Comparison of ENCODE assay signal across 8 mouse cellular contexts in genomic region chr14:20081937-20082533, GRCm38 (mm10). TPM values are rescaled to one million over a fixed set of nuclear protein-coding genes. Genes with fewer than 3 reads are reported as not detected.
A peak's percentile ranks its signal among the peaks of the same experiment; 100 is the strongest.
DNase-seq lines count a peak whose midpoint lies in the region; ATAC-seq and TF ChIP-seq lines count a peak whose summit lies in the region.

No protein-coding gene starts in this region.

- peaks cover 3% of the 10 kb centered on the region; the same call in 1 of the 2 replicates for H3K79me2 ChIP-seq in MEL (ENCODE audit: control insufficient read depth, insufficient read depth, low read length, poor library complexity)

- H3K4me3 ChIP-seq in heart, embryonic 13.5 days = peak overlapping the region; percentile 65
- peak overlapping the region; percentile 68 to 90 for H3K4me3 ChIP-seq in MEL (ENCODE audit: control insufficient read depth in 1 of 2, insufficient read depth in 1 of 2, low read depth in 2 of 2, low read length in 2 of 2)
- peak overlapping the region; percentile 56 for H3K4me3 ChIP-seq in hindbrain, embryonic 13.5 days
- H3K4me3 ChIP-seq in midbrain, embryonic 15.5 days = peak overlapping the region; percentile 61

- no peak for ATAC-seq in heart, embryonic 13.5 days (ENCODE audit: extremely low read depth, insufficient number of reproducible peaks, low FRiP score, low TSS enrichment)
- 0 out of 2 replicates have a peak, but pooled peaks have one; percentile 1 for ATAC-seq in hindbrain, embryonic 13.5 days (ENCODE audit: low FRiP score)
- no peak; the same call in 1 of the 2 replicates for ATAC-seq in midbrain, embryonic 15.5 days (replicated peaks)

- no peak for TF ChIP-seq RAD21 in MEL (IDR thresholded peaks at IDR 0.05; ENCODE audit: low read depth, low read length)

- no peak for TF ChIP-seq EP300 in MEL (IDR thresholded peaks at IDR 0.05; ENCODE audit: low read depth in 1 of 2, low read length in 2 of 2)

- no peaks in the 10 kb centered on the region for H3K27me3 ChIP-seq in heart, embryonic 13.5 days (replicated peaks)
- H3K27me3 ChIP-seq in MEL (ENCODE audit: control insufficient read depth in 1 of 2, insufficient read depth in 2 of 2, low read length in 2 of 2) = no peaks in the 10 kb centered on the region; a peak in 1 of 4 replicates
- H3K27me3 ChIP-seq in hindbrain, embryonic 13.5 days = no peaks in the 10 kb centered on the region
- H3K27me3 ChIP-seq in midbrain, embryonic 15.5 days (replicated peaks) = no peaks in the 10 kb centered on the region

- no peak for TF ChIP-seq CTCF in MEL (IDR thresholded peaks at IDR 0.05 in 2 of 3, conservative IDR thresholded peaks at IDR 0.05 in 1 of 3; ENCODE audit: control insufficient read depth in 1 of 3, insufficient read depth in 1 of 3, low read depth in 2 of 3, low read length in 3 of 3, poor library complexity in 1 of 3, severe bottlenecking in 1 of 3)

- WGBS in heart, embryonic 13.5 days = 62% methylated on average over 5 of the region's 5 CpGs
- 80% methylated on average over 5 of the region's 5 CpGs for WGBS in hindbrain, embryonic 13.5 days
- 57% methylated on average over 5 of the region's 5 CpGs for WGBS in midbrain, embryonic 15.5 days

- no peak for TF ChIP-seq POLR2A in MEL (IDR thresholded peaks at IDR 0.05; ENCODE audit: control insufficient read depth in 1 of 2, insufficient read depth in 1 of 2, low read depth in 1 of 2, low read length in 2 of 2, poor library complexity in 1 of 2)

- H3K4me2 ChIP-seq in heart, embryonic 13.5 days = peak overlapping the region; percentile 80
- H3K4me2 ChIP-seq in hindbrain, embryonic 13.5 days = peak overlapping the region; percentile 72
- peak overlapping the region; percentile 59 for H3K4me2 ChIP-seq in midbrain, embryonic 15.5 days

- H3K9me3 ChIP-seq in heart, embryonic 13.5 days = no peaks in the 10 kb centered on the region
- H3K9me3 ChIP-seq in MEL (replicated peaks; ENCODE audit: insufficient read depth, low read length) = no peaks in the 10 kb centered on the region
- H3K9me3 ChIP-seq in hindbrain, embryonic 13.5 days = no peaks in the 10 kb centered on the region
- no peaks in the 10 kb centered on the region for H3K9me3 ChIP-seq in midbrain, embryonic 15.5 days

- peaks cover 5% of the 10 kb centered on the region; the same call in 1 of the 2 replicates for H3K36me3 ChIP-seq in heart, embryonic 13.5 days
- peaks cover 0 to 10% of the 10 kb centered on the region in 2 experiments; a peak in 2 of 4 replicates for H3K36me3 ChIP-seq in MEL (ENCODE audit: control insufficient read depth in 1 of 2, insufficient read depth in 2 of 2, low read length in 2 of 2)
- H3K36me3 ChIP-seq in hindbrain, embryonic 13.5 days = no peaks in the 10 kb centered on the region
- H3K36me3 ChIP-seq in midbrain, embryonic 15.5 days (replicated peaks) = no peaks in the 10 kb centered on the region

- no peak for DNase-seq in heart, postnatal 4 days
- peak; percentile 20 for DNase-seq in MEL (ENCODE audit: low read depth, low spot score)
- no peak for DNase-seq in ovary, postnatal 14 days (ENCODE audit: low spot score)
- DNase-seq in frontal cortex, postnatal 36 days (ENCODE audit: low spot score in 2 of 2) = no peak
- no peak for DNase-seq in spleen, postnatal 14 days (ENCODE audit: low spot score in 2 of 2)

- peak overlapping the region; percentile 95 for H3K27ac ChIP-seq in heart, embryonic 13.5 days (replicated peaks)
- H3K27ac ChIP-seq in MEL (ENCODE audit: control insufficient read depth, low read depth, low read length) = peak overlapping the region; percentile 68
- peak overlapping the region; percentile 97 for H3K27ac ChIP-seq in hindbrain, embryonic 13.5 days
- H3K27ac ChIP-seq in midbrain, embryonic 15.5 days = peak overlapping the region; percentile 97

- peak overlapping the region; percentile 83 for H3K9ac ChIP-seq in heart, embryonic 13.5 days
- peak overlapping the region; percentile 59 for H3K9ac ChIP-seq in MEL (ENCODE audit: control insufficient read depth, low read depth, low read length, poor library complexity, severe bottlenecking)
- H3K9ac ChIP-seq in hindbrain, embryonic 13.5 days = peak overlapping the region; percentile 86
- peak overlapping the region; percentile 63 for H3K9ac ChIP-seq in midbrain, embryonic 15.5 days

- H3K4me1 ChIP-seq in heart, embryonic 13.5 days = peaks cover 31% of the 10 kb centered on the region
- peaks cover 0 to 10% of the 10 kb centered on the region in 2 experiments; a peak in 3 of 4 replicates for H3K4me1 ChIP-seq in MEL (ENCODE audit: control insufficient read depth in 1 of 2, insufficient read depth in 2 of 2, low read length in 2 of 2)
- H3K4me1 ChIP-seq in hindbrain, embryonic 13.5 days (replicated peaks) = peaks cover 28% of the 10 kb centered on the region
- peaks cover 20% of the 10 kb centered on the region for H3K4me1 ChIP-seq in midbrain, embryonic 15.5 days

TF ChIP-seq in MEL, 35 proteins besides CTCF, POLR2A, EP300 and RAD21:
- TF ChIP-seq E2F4 (IDR thresholded peaks at IDR 0.05; ENCODE audit: borderline replicate concordance, low read depth, low read length) (no peak), MAX (IDR thresholded peaks at IDR 0.05; ENCODE audit: low read length) (no peak), USF2 (IDR thresholded peaks at IDR 0.05; ENCODE audit: borderline replicate concordance in 1 of 2, insufficient read depth in 1 of 2, low read depth in 1 of 2, low read length in 2 of 2) (no peak), KAT2A (conservative IDR thresholded peaks at IDR 0.05; ENCODE audit: low read depth, low read length) (no peak), RCOR1 (IDR thresholded peaks at IDR 0.05; ENCODE audit: low read depth, low read length) (no peak), JUND (IDR thresholded peaks at IDR 0.05; ENCODE audit: low read depth, low read length) (no peak), SIN3A (IDR thresholded peaks at IDR 0.05; ENCODE audit: low read length) (no peak), TAL1 (IDR thresholded peaks at IDR 0.05; ENCODE audit: low read length) (no peak)

RNA-seq across cellular contexts. Expression of gene Saysd1, which starts 56.3 kb away (rescaled TPM):
- 8.0 and 9.9 TPM in 2 replicates for polyA plus RNA-seq in heart, embryonic 13.5 days (2015; fragmentation: Nextera tagmentation; extraction: Ambion mirVana)
- total RNA-seq in heart, postnatal 4 days (2021) = 1 to 10 TPM; 2.7 to 3.4 TPM
- total RNA-seq in MEL (2012; rRNA removed) = 2.0 and 3.2 TPM in 2 replicates
- polyA plus RNA-seq in MEL (2012; ENCODE audit: insufficient read depth in 1 of 2, insufficient read length in 2 of 2, low read depth in 1 of 2, low replicate concordance in 2 of 2, missing spikeins in 1 of 2) = 1 to 10 TPM in 1 of 2 experiments, not detected in 1; 4.4 TPM
- polyA plus RNA-seq in hindbrain, embryonic 13.5 days (2015; fragmentation: Nextera tagmentation; extraction: Ambion mirVana) = 14.7 and 15.5 TPM in 2 replicates
- 12.6 and 13.3 TPM in 2 replicates for polyA plus RNA-seq in midbrain, embryonic 15.5 days (2015; fragmentation: Nextera tagmentation; extraction: Ambion mirVana)
